Mouse (Mus musculus) hindbrain, embryonic 16.5 days (tissue): ENCODE results near the gene Ptpn14. TPM values are rescaled to one million over a fixed set of nuclear protein-coding genes. Genes with fewer than 3 reads are reported as not detected.

Experiments
- ATAC-seq: fragments of 200-750 bp; cut with Nextera tagmentation; 2 replicates; pipeline ENCODE4 v1.8.0; 2017; ENCODE audit warnings: moderate TSS enrichment, moderate library complexity
- H3K27ac ChIP-seq: fragments of 300-500 bp; sonication (generic); 2 replicates; pipeline ENCODE4 v1.5.1; 2014; ENCODE audit warnings: low read depth, mild to moderate bottlenecking, control low read depth, low read length, moderate library complexity
- H3K27me3 ChIP-seq: fragments of 300-500 bp; sonication (generic); replicated peaks from 2 replicates; pipeline ENCODE4 v1.6.1; 2014; ENCODE audit warnings: low read length; ENCODE audit not compliant: control insufficient read depth, insufficient read depth
- H3K36me3 ChIP-seq: fragments of 300-500 bp; sonication (generic); 2 replicates; pipeline ENCODE4 v1.6.1; 2014; ENCODE audit warnings: mild to moderate bottlenecking, low read length, moderate library complexity, mixed read lengths; ENCODE audit not compliant: control insufficient read depth, insufficient read depth
- H3K4me1 ChIP-seq: fragments of 300-500 bp; sonication (generic); 2 replicates; pipeline ENCODE4 v1.6.1; 2014; ENCODE audit warnings: low read depth, low read length; ENCODE audit not compliant: control insufficient read depth, insufficient read depth
- H3K4me2 ChIP-seq: fragments of 300-500 bp; sonication (generic); 2 replicates; pipeline ENCODE4 v1.6.1; 2014; ENCODE audit warnings: mild to moderate bottlenecking, low read length, control low read depth, moderate library complexity
- H3K4me3 ChIP-seq: fragments of 300-500 bp; sonication (generic); 2 replicates; pipeline ENCODE4 v1.5.1; 2014; ENCODE audit warnings: mild to moderate bottlenecking, low read length, control low read depth, moderate library complexity
- H3K9ac ChIP-seq: fragments of 300-500 bp; sonication (generic); 2 replicates; pipeline ENCODE4 v1.6.1; 2014; ENCODE audit warnings: low read depth, mild to moderate bottlenecking, control low read depth, low read length, moderate library complexity
- H3K9me3 ChIP-seq: fragments of 300-500 bp; sonication (generic); 2 replicates; pipeline ENCODE4 v1.6.1; 2014; ENCODE audit warnings: mild to moderate bottlenecking, low read length, moderate library complexity; ENCODE audit not compliant: control insufficient read depth
- WGBS: fragments of 180-500 bp; shearing (Covaris S2); extraction: QIAGEN DNeasy Blood & Tissue Kit; methylation state at CpG from one replicate; pipeline ENCODE4 v1.1.7; 2014; 5-methylcytosine and 5-hydroxymethylcytosine counted together
- polyA plus RNA-seq: library from polyadenylated mRNA; unstranded; fragments of >200 nt; fragmentation: Nextera tagmentation; extraction: Ambion mirVana; gene quantifications from 2 replicates; pipeline ENCODE4 v1.2.1, GENCODE M21; 2015

Ptpn14 gene
- polyA plus RNA-seq, 1 experiment from 2014 or later = 1.6 TPM

GRCm38 (mm10) chr1:189830391-189830790, 102.3 kb downstream of the Ptpn14 start:
- no peaks in the 10 kb centered on the region for H3K36me3 ChIP-seq
- 50% methylated on average over 4 of the region's 4 CpGs for WGBS
- peaks cover 8% of the 10 kb centered on the region for H3K4me1 ChIP-seq
- no peaks in the 10 kb centered on the region for H3K9me3 ChIP-seq
- H3K4me3 ChIP-seq = no peak overlapping the region
- no peak overlapping the region for H3K27ac ChIP-seq
- no peak for ATAC-seq
- H3K27me3 ChIP-seq = no peaks in the 10 kb centered on the region
- H3K4me2 ChIP-seq = no peak overlapping the region
- no peak overlapping the region for H3K9ac ChIP-seq

GRCm38 (mm10) chr1:189830797-189831232, 102.7 kb downstream of the Ptpn14 start:
- H3K4me2 ChIP-seq = no peak overlapping the region
- H3K4me1 ChIP-seq = peaks cover 8% of the 10 kb centered on the region
- no peak overlapping the region for H3K4me3 ChIP-seq
- no peak; the same call in 1 of the 2 replicates for ATAC-seq
- WGBS = 17% methylated on average over 12 of the region's 12 CpGs
- H3K9me3 ChIP-seq = no peaks in the 10 kb centered on the region
- no peak overlapping the region for H3K27ac ChIP-seq
- H3K9ac ChIP-seq = no peak overlapping the region
- H3K27me3 ChIP-seq = no peaks in the 10 kb centered on the region
- no peaks in the 10 kb centered on the region for H3K36me3 ChIP-seq

- Histone ChIP-seq H3K4me1 (peaks cover 8% of the 10 kb centered on the region), H3K27me3 (no peaks in the 10 kb centered on the region), H3K9me3 (no peaks in the 10 kb centered on the region), H3K9ac (no peak overlapping the region), H3K36me3 (no peaks in the 10 kb centered on the region), H3K4me2 (no peak overlapping the region), H3K27ac (no peak overlapping the region), H3K4me3 (no peak overlapping the region)
- WGBS = 78% methylated on average over 7 of the region's 7 CpGs
- ATAC-seq = no peak
Observed at GRCm38 (mm10) chr1:189833351-189833750, 105.3 kb downstream of the Ptpn14 start.

GRCm38 (mm10) chr1:189834166-189834565, 106.1 kb downstream of the Ptpn14 start:
- Histone ChIP-seq H3K4me2 (no peak overlapping the region), H3K9ac (no peak overlapping the region), H3K27ac (no peak overlapping the region), H3K36me3 (no peaks in the 10 kb centered on the region), H3K4me3 (no peak overlapping the region), H3K9me3 (no peaks in the 10 kb centered on the region), H3K4me1 (peaks cover 8% of the 10 kb centered on the region), H3K27me3 (no peaks in the 10 kb centered on the region)
- WGBS = 52% methylated on average over 13 of the region's 13 CpGs
- no peak for ATAC-seq

- H3K4me3 ChIP-seq = no peak overlapping the region
- no peaks in the 10 kb centered on the region for H3K27me3 ChIP-seq
- H3K27ac ChIP-seq = no peak overlapping the region
- H3K4me2 ChIP-seq = no peak overlapping the region
- H3K9ac ChIP-seq = no peak overlapping the region
- peaks cover 4% of the 10 kb centered on the region; the same call in 1 of the 2 replicates for H3K36me3 ChIP-seq
- no peaks in the 10 kb centered on the region for H3K9me3 ChIP-seq
- ATAC-seq = no peak
- H3K4me1 ChIP-seq = no peaks in the 10 kb centered on the region
- WGBS = 88% methylated on average over 2 of the region's 2 CpGs
Observed at GRCm38 (mm10) chr1:189846319-189846718, 118.3 kb downstream of the Ptpn14 start.

- WGBS = 83% methylated on average over 11 of the region's 11 CpGs
- no peak overlapping the region for H3K4me2 ChIP-seq
- H3K4me3 ChIP-seq = no peak overlapping the region
- H3K36me3 ChIP-seq = peaks cover 4% of the 10 kb centered on the region; the same call in 1 of the 2 replicates
- ATAC-seq = no peak
- no peaks in the 10 kb centered on the region for H3K9me3 ChIP-seq
- H3K27me3 ChIP-seq = no peaks in the 10 kb centered on the region
- no peak overlapping the region for H3K9ac ChIP-seq
- H3K4me1 ChIP-seq = no peaks in the 10 kb centered on the region
- no peak overlapping the region for H3K27ac ChIP-seq
Observed at GRCm38 (mm10) chr1:189849550-189849949, 121.5 kb downstream of the Ptpn14 start.

GRCm38 (mm10) chr1:189852051-189852450, 124.0 kb downstream of the Ptpn14 start:
- Histone ChIP-seq H3K36me3 (peaks cover 4% of the 10 kb centered on the region; the same call in 1 of the 2 replicates), H3K4me2 (no peak overlapping the region), H3K9me3 (no peaks in the 10 kb centered on the region), H3K27me3 (no peaks in the 10 kb centered on the region), H3K9ac (no peak overlapping the region), H3K4me1 (no peaks in the 10 kb centered on the region), H3K27ac (no peak overlapping the region), H3K4me3 (no peak overlapping the region)
- no peak for ATAC-seq
- 93% methylated on average over 5 of the region's 5 CpGs for WGBS

GRCm38 (mm10) chr1:189852456-189852855, 124.4 kb downstream of the Ptpn14 start:
- no peak overlapping the region for H3K9ac ChIP-seq
- H3K27me3 ChIP-seq = no peaks in the 10 kb centered on the region
- no peak overlapping the region for H3K27ac ChIP-seq
- H3K4me3 ChIP-seq = no peak overlapping the region
- no peak overlapping the region for H3K4me2 ChIP-seq
- no peaks in the 10 kb centered on the region for H3K9me3 ChIP-seq
- peaks cover 4% of the 10 kb centered on the region; the same call in 1 of the 2 replicates for H3K36me3 ChIP-seq
- no peak for ATAC-seq
- WGBS = 81% methylated on average over 7 of the region's 7 CpGs
- no peaks in the 10 kb centered on the region for H3K4me1 ChIP-seq

- ATAC-seq = no peak
- Histone ChIP-seq H3K9me3 (no peaks in the 10 kb centered on the region), H3K27ac (no peak overlapping the region), H3K9ac (no peak overlapping the region), H3K36me3 (peaks cover 4% of the 10 kb centered on the region; the same call in 1 of the 2 replicates), H3K4me1 (no peaks in the 10 kb centered on the region), H3K27me3 (no peaks in the 10 kb centered on the region), H3K4me2 (no peak overlapping the region), H3K4me3 (no peak overlapping the region)
- WGBS = 87% methylated on average over 13 of the region's 13 CpGs
Observed at GRCm38 (mm10) chr1:189854646-189855045, 126.6 kb downstream of the Ptpn14 start.

GRCm38 (mm10) chr1:189855739-189856138, 127.7 kb downstream of the Ptpn14 start:
- H3K9ac ChIP-seq = no peak overlapping the region
- H3K4me1 ChIP-seq = no peaks in the 10 kb centered on the region
- no peak overlapping the region for H3K4me3 ChIP-seq
- 95% methylated on average over 5 of the region's 5 CpGs for WGBS
- no peak overlapping the region for H3K27ac ChIP-seq
- H3K27me3 ChIP-seq = no peaks in the 10 kb centered on the region
- H3K9me3 ChIP-seq = no peaks in the 10 kb centered on the region
- ATAC-seq = no peak
- no peaks in the 10 kb centered on the region for H3K36me3 ChIP-seq
- H3K4me2 ChIP-seq = no peak overlapping the region
